Mouse (Mus musculus): Measurements from ENCODE around the gene Olfr1291-ps1. TPM values are rescaled to one million over a fixed set of nuclear protein-coding genes. Genes with fewer than 3 reads are reported as not detected.

Olfr1291-ps1 gene
- not detected in 2 replicates for polyA plus RNA-seq (2016; fragmentation: Nextera tagmentation; extraction: Ambion mirVana)

DNA sequence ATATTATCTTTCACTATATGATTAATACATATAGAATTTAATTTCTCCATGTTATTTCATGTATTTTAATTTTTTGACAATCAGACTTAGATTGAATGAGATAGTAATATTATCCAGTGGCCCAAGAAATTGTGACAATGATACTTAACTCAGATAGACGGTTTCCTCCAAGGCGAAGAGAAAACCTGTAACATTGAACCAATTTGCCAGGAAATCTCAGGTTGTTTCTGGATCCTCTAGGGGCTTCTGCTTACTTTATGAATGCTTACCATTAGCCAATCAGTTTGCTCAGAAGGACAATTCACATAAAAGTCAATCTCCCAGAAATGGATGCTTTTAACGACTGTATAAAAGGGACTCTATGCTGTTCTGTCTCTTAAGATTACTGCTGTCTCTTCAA lies at the start of gene Olfr1291-ps1:
TSS of gene Olfr1291-ps1 (plus strand) at position 301 of the 400 bp plus-strand sequence.
- no peak within 1 kb of the TSS for H3K4me2 ChIP-seq (replicated peaks)
- H3K27ac ChIP-seq = no peak within 1 kb of the TSS
- no peaks in the 10 kb centered on the region for H3K36me3 ChIP-seq
- H3K27me3 ChIP-seq = no peaks in the 10 kb centered on the region
- H3K4me1 ChIP-seq = no peaks in the 10 kb centered on the region
- H3K9ac ChIP-seq = no peak within 1 kb of the TSS
- 90% methylated on average over 3 of the region's 3 CpGs for WGBS
- ATAC-seq (ENCODE audit: low FRiP score) = no peak
- H3K9me3 ChIP-seq (replicated peaks) = no peaks in the 10 kb centered on the region
- H3K4me3 ChIP-seq = no peak within 1 kb of the TSS

DNA sequence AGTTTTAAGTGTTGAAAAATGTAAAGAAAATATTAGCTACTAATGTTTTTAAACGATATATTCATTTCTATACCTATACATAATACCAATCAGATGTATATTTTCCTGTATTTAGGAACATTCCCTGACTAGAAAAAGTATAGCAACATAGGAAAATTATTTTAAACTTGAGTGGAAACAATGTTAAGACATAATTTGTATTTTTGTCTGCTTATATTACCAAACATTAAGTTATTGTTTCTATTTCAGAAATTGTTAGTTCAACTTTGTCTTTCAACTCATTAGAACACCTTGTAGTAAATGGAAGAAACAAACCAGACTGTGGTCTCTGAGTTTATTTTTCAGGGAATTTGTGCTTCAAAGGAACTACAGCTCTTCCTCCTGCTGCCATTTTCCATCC lies 48.1 kb upstream of the Olfr1291-ps1 start, which contains the start of gene Olfr1287:
TSS of gene Olfr1287 (plus strand) at position 301 of the 400 bp plus-strand sequence.
- no peaks in the 10 kb centered on the region for H3K4me1 ChIP-seq
- WGBS = 63% methylated on average over 1 of the region's 1 CpGs
- no peak for ATAC-seq (ENCODE audit: low FRiP score)

DNA sequence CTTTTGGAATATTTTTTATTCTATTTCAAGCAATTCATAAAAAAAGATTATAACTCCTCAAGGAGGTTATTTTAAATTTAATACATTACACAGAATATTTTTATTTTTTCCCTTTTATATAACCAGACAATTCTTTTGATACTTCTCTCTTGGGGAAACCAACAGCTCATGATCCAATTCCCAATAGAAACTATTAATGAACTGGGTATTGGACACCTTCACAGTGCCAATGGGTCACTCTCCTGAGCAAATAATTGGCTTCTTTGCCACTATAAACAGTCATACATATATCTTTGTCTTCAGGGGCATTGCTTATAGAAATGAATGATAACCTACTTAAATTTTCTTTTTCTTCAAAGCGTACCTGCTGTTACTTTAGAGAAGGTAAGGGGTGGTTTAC lies 23.2 kb upstream of the Olfr1291-ps1 start, which contains the start of gene Olfr1288:
TSS of gene Olfr1288 (plus strand) at position 301 of the 400 bp plus-strand sequence.
- Histone ChIP-seq H3K4me1 (no peaks in the 10 kb centered on the region), H3K4me2 (replicated peaks) (no peak within 1 kb of the TSS), H3K36me3 (no peaks in the 10 kb centered on the region), H3K4me3 (no peak within 1 kb of the TSS), H3K9me3 (replicated peaks) (no peaks in the 10 kb centered on the region), H3K9ac (no peak within 1 kb of the TSS), H3K27ac (no peak within 1 kb of the TSS), H3K27me3 (no peaks in the 10 kb centered on the region)
- ATAC-seq (ENCODE audit: low FRiP score) = no peak
- 82% methylated on average over 1 of the region's 1 CpGs for WGBS

More for the DNA sequence above, 48.1 kb upstream of the Olfr1291-ps1 start, which contains the start of gene Olfr1287:
- no peaks in the 10 kb centered on the region for H3K36me3 ChIP-seq
- H3K4me3 ChIP-seq = no peak within 1 kb of the TSS
- no peaks in the 10 kb centered on the region for H3K9me3 ChIP-seq (replicated peaks)
- no peaks in the 10 kb centered on the region for H3K27me3 ChIP-seq
- H3K27ac ChIP-seq = no peak within 1 kb of the TSS
- H3K9ac ChIP-seq = no peak within 1 kb of the TSS
- no peak within 1 kb of the TSS for H3K4me2 ChIP-seq (replicated peaks)

DNA sequence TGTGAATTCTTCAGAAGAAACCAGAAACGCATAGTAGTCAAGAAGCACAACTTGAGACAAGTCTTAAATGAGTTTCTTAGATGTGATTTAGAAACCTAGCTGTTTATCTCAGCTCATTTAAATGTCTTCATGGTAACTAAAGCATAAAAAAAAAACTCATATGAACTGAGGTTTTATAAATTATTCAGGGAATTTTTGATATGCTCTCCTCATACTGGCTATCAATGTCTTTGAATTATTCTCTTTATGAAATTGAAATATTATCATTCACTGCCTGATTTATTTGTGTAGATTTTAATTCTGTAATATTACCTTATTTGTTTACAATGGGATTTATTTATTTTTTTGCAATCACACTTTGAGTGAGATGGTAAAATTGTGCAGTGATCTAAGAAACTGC lies 16.5 kb upstream of the Olfr1291-ps1 start, which contains the start of gene Olfr1289:
TSS of gene Olfr1289 (plus strand) at position 301 of the 400 bp plus-strand sequence.
- Histone ChIP-seq H3K9ac (no peak within 1 kb of the TSS), H3K36me3 (no peaks in the 10 kb centered on the region), H3K4me3 (no peak within 1 kb of the TSS), H3K27ac (no peak within 1 kb of the TSS), H3K27me3 (no peaks in the 10 kb centered on the region), H3K4me2 (replicated peaks) (no peak within 1 kb of the TSS), H3K4me1 (no peaks in the 10 kb centered on the region), H3K9me3 (replicated peaks) (no peaks in the 10 kb centered on the region)
- WGBS = 87% methylated on average over 1 of the region's 1 CpGs
- no peak for ATAC-seq (ENCODE audit: low FRiP score)

DNA sequence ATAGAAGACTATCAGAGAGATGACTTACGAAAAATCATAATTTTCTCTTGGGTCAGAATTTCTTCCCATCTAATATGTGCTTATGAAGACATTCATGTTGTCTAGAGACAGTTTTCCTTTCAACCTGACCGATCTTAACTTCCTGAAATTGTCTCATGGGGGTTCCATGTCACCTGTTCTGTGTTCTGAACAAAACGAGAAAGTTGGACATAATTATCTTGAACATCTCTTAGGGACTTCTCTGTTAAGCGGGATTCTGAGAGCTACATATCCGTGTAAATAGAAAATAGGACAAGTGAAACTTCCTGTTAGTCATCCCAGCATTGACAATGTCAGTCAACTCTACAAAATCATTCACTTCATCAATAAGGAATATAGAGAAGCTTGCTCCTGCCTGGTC lies 3.3 kb upstream of the Olfr1291-ps1 start, which contains the start of gene Olfr1290:
TSS of gene Olfr1290 (minus strand) at position 101 of the 400 bp plus-strand sequence.
- 83% methylated on average over 5 of the region's 5 CpGs for WGBS
- H3K4me2 ChIP-seq (replicated peaks) = no peak within 1 kb of the TSS

DNA sequence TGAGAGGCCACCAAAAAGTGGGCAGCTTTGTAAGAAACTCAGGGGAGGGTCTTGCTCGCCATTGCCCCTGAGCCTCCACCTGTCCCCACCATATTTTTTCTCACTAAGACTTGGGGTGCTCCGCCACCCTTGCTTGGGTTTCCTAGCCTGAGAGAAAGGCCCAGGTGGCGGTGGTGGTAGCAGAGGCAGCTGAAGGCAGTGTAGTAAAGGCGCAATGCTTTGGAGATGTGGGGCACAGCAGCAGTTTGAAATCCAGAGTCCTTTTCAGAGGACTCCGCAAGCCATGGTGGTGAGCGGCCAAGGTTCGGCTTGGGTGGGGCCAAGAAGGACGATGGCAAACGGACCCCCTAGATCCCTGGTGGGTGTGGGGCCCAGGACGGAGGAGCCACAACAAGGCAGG lies 20.5 kb downstream of the Olfr1291-ps1 start:
- H3K27ac ChIP-seq = no peak overlapping the region
- H3K9ac ChIP-seq = no peak overlapping the region
- WGBS = 91% methylated on average over 10 of the region's 10 CpGs
- no peak for ATAC-seq (ENCODE audit: low FRiP score)
- H3K27me3 ChIP-seq = no peaks in the 10 kb centered on the region
- no peaks in the 10 kb centered on the region for H3K36me3 ChIP-seq
- no peak overlapping the region for H3K4me3 ChIP-seq
- no peaks in the 10 kb centered on the region for H3K4me1 ChIP-seq
- no peak overlapping the region for H3K4me2 ChIP-seq (replicated peaks)
- H3K9me3 ChIP-seq (replicated peaks) = 0 out of 2 replicates have a peak, but pooled peaks cover 8% of the 10 kb centered on the region

More for the DNA sequence above, 3.3 kb upstream of the Olfr1291-ps1 start, which contains the start of gene Olfr1290:
- Histone ChIP-seq H3K4me1 (no peaks in the 10 kb centered on the region), H3K27me3 (no peaks in the 10 kb centered on the region), H3K9ac (no peak within 1 kb of the TSS), H3K27ac (no peak within 1 kb of the TSS), H3K9me3 (replicated peaks) (no peaks in the 10 kb centered on the region), H3K36me3 (no peaks in the 10 kb centered on the region), H3K4me3 (no peak within 1 kb of the TSS)
- ATAC-seq (ENCODE audit: low FRiP score) = no peak

DNA sequence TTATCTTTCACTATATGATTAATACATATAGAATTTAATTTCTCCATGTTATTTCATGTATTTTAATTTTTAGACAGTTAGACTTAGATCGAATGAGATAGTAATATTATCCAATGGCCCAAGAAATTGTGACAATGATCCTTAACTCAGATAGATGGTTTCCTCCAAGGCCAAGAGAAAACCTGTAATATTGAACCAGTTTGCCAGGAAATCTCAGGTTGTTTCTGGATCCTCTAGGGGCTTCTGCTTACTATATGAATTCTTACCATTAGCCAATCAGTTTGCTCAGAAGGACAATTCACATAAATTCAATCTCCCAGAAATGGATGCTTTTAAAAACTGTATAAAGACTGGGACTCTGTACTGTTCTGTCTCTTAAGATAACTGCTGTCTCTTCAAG lies 27.9 kb downstream of the Olfr1291-ps1 start, which contains the start of gene Olfr1293-ps:
TSS of gene Olfr1293-ps (plus strand) at position 301 of the 400 bp plus-strand sequence.
- WGBS = 86% methylated on average over 1 of the region's 1 CpGs
- H3K36me3 ChIP-seq = no peaks in the 10 kb centered on the region
- no peak within 1 kb of the TSS for H3K9ac ChIP-seq
- H3K27ac ChIP-seq = no peak within 1 kb of the TSS
- no peak within 1 kb of the TSS for H3K4me2 ChIP-seq (replicated peaks)
- H3K4me1 ChIP-seq = no peaks in the 10 kb centered on the region
- H3K4me3 ChIP-seq = no peak within 1 kb of the TSS
- no peak for ATAC-seq (ENCODE audit: low FRiP score)
- H3K9me3 ChIP-seq (replicated peaks) = 0 out of 2 replicates have a peak, but pooled peaks cover 5% of the 10 kb centered on the region
- no peaks in the 10 kb centered on the region for H3K27me3 ChIP-seq

DNA sequence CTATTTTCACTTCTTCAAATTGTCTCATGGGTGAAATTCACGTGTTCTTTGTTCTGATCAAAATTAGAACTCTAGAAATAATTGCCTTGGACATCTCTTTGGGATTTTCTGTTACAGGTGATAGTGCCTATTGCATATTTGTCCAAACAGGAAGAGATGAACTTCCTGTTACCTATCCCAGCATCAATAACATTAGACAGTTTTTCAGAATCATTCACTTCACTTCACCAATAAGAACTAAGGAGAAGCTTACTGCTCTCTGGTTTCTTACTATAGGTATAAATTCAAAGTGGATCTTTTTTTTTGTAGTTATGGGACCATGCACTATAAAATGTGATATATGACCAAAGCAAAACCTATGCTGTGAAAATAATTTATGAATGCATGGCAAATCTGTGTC lies 43.2 kb downstream of the Olfr1291-ps1 start, which contains the start of gene Olfr1294:
TSS of gene Olfr1294 (minus strand) at position 101 of the 400 bp plus-strand sequence.
- H3K9me3 ChIP-seq (replicated peaks) = no peaks in the 10 kb centered on the region
- 69% methylated on average over 1 of the region's 1 CpGs for WGBS
- H3K4me2 ChIP-seq (replicated peaks) = no peak within 1 kb of the TSS
- H3K4me1 ChIP-seq = no peaks in the 10 kb centered on the region
- no peak within 1 kb of the TSS for H3K9ac ChIP-seq
- H3K27ac ChIP-seq = no peak within 1 kb of the TSS
- no peak within 1 kb of the TSS for H3K4me3 ChIP-seq
- ATAC-seq (ENCODE audit: low FRiP score) = no peak
- H3K27me3 ChIP-seq = no peaks in the 10 kb centered on the region
- H3K36me3 ChIP-seq = no peaks in the 10 kb centered on the region

Other genes with a start within 250 kb of the Olfr1291-ps1 start
- gene Olfr1276, start 242.7 kb upstream of the Olfr1291-ps1 start, polyA plus RNA-seq (2016; fragmentation: Nextera tagmentation; extraction: Ambion mirVana) = not detected in 2 replicates
- not detected in 2 replicates for gene Olfr1277, start 223.1 kb upstream of the Olfr1291-ps1 start, polyA plus RNA-seq (2016; fragmentation: Nextera tagmentation; extraction: Ambion mirVana)
- not detected in 2 replicates for gene Olfr1278, start 207.0 kb upstream of the Olfr1291-ps1 start, polyA plus RNA-seq (2016; fragmentation: Nextera tagmentation; extraction: Ambion mirVana)
- gene Olfr1279, start 196.5 kb upstream of the Olfr1291-ps1 start, polyA plus RNA-seq (2016; fragmentation: Nextera tagmentation; extraction: Ambion mirVana) = not detected in 2 replicates
- gene Olfr1280, start 183.2 kb upstream of the Olfr1291-ps1 start, polyA plus RNA-seq (2016; fragmentation: Nextera tagmentation; extraction: Ambion mirVana) = not detected in 2 replicates
- gene Olfr1281, start 170.7 kb upstream of the Olfr1291-ps1 start, polyA plus RNA-seq (2016; fragmentation: Nextera tagmentation; extraction: Ambion mirVana) = not detected in 2 replicates
- gene Olfr1282, start 161.1 kb upstream of the Olfr1291-ps1 start, polyA plus RNA-seq (2016; fragmentation: Nextera tagmentation; extraction: Ambion mirVana) = not detected in 2 replicates
- not detected in 2 replicates for gene Olfr1283, start 130.4 kb upstream of the Olfr1291-ps1 start, polyA plus RNA-seq (2016; fragmentation: Nextera tagmentation; extraction: Ambion mirVana)
- not detected in 2 replicates for gene Olfr1284, start 121.7 kb upstream of the Olfr1291-ps1 start, polyA plus RNA-seq (2016; fragmentation: Nextera tagmentation; extraction: Ambion mirVana)
- gene Olfr1286, start 74.1 kb upstream of the Olfr1291-ps1 start, polyA plus RNA-seq (2016; fragmentation: Nextera tagmentation; extraction: Ambion mirVana) = not detected in 2 replicates
- gene Olfr1287, start 48.0 kb upstream of the Olfr1291-ps1 start, polyA plus RNA-seq (2016; fragmentation: Nextera tagmentation; extraction: Ambion mirVana) = not detected in 2 replicates
- not detected in 2 replicates for gene Olfr1288, start 23.1 kb upstream of the Olfr1291-ps1 start, polyA plus RNA-seq (2016; fragmentation: Nextera tagmentation; extraction: Ambion mirVana)
- gene Olfr1289, start 16.4 kb upstream of the Olfr1291-ps1 start, polyA plus RNA-seq (2016; fragmentation: Nextera tagmentation; extraction: Ambion mirVana) = not detected in 2 replicates
- not detected in 2 replicates for gene Olfr1290, start 3.4 kb upstream of the Olfr1291-ps1 start, polyA plus RNA-seq (2016; fragmentation: Nextera tagmentation; extraction: Ambion mirVana)
- not detected in 2 replicates for gene Olfr1293-ps, start 28.0 kb downstream of the Olfr1291-ps1 start, polyA plus RNA-seq (2016; fragmentation: Nextera tagmentation; extraction: Ambion mirVana)
- not detected in 2 replicates for gene Olfr1294, start 43.1 kb downstream of the Olfr1291-ps1 start, polyA plus RNA-seq (2016; fragmentation: Nextera tagmentation; extraction: Ambion mirVana)
- gene Olfr1295, start 72.5 kb downstream of the Olfr1291-ps1 start, polyA plus RNA-seq (2016; fragmentation: Nextera tagmentation; extraction: Ambion mirVana) = not detected in 2 replicates
- gene Olfr1297, start 129.3 kb downstream of the Olfr1291-ps1 start, polyA plus RNA-seq (2016; fragmentation: Nextera tagmentation; extraction: Ambion mirVana) = not detected in 2 replicates
- gene Olfr1298, start 152.0 kb downstream of the Olfr1291-ps1 start, polyA plus RNA-seq (2016; fragmentation: Nextera tagmentation; extraction: Ambion mirVana) = not detected in 2 replicates
- not detected in 2 replicates for gene Olfr1299, start 164.2 kb downstream of the Olfr1291-ps1 start, polyA plus RNA-seq (2016; fragmentation: Nextera tagmentation; extraction: Ambion mirVana)

All from hindbrain, embryonic 12.5 days (tissue).